Mouse (Mus musculus) cortical plate, adult 2 months (tissue): Measurements from ENCODE around the gene Nfe2l1.

Experiments
- CTCF ChIP-seq: fragments of 200-500 bp; IDR thresholded peaks from 2 replicates; pipeline ENCODE4 v1.5.1; 2011; ENCODE audit warnings: mild to moderate bottlenecking, control low read depth, low read length; ENCODE audit not compliant: insufficient read depth; ENCODE audit errors: extremely low read depth
- POLR2A ChIP-seq: fragments of 200-500 bp; IDR thresholded peaks from 2 replicates; pipeline ENCODE4 v1.6.1; 2011; ENCODE audit warnings: mild to moderate bottlenecking, low read length, control low read depth; ENCODE audit not compliant: insufficient read depth; ENCODE audit errors: extremely low read depth

DNA sequence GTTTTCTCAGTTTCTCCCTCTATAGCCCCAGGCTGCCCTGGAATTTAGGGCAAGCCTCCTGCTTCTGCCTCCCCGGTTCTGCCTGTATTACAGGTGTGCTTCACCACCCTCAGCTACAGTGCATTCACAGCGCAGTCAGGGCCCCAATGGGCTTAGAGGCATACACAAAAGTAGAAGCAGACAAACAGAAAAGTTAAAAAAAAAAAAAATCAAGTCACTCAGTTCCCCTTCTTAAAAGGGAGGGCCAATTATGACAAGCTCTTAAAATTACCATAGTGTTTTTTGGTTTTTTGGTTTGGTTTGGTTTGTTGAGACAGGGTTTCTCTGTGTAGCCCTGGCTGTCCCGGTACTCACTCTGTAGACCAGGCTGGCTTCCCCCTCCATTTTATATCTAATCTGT lies 2.8 kb upstream of the Nfe2l1 start:
- TF ChIP-seq CTCF (no peak), POLR2A (no peak)
